Mouse (Mus musculus): Measurements from ENCODE around the gene Lrrc51. TPM values are rescaled to one million over a fixed set of nuclear protein-coding genes. Genes with fewer than 3 reads are reported as not detected.
A peak's percentile ranks its signal among the peaks of the same experiment; 100 is the strongest.

Lrrc51 gene
- polyA plus RNA-seq, 1 experiment from 2014 or later, result 6.8 TPM

DNA sequence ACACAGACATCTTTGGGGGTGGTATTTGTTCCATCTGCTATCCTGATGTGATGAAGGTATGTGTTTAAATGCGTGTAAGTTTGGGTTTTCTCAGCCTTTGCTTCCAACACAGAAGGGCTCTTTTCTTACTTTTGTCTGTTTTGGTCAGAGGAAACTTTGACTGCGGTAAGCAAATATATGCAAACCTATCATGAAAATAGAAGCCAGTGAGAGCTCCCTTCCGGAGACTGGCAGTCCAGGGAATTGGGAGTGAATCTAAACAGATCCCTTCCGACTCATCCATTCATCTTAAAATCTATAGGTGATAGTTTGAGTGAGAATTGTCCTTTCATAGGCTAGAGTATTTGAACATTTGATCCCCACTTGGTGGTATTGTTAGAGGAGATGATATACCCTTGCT, 45.2 kb downstream of the Lrrc51 start:
- ATAC-seq (replicated peaks; ENCODE audit: low FRiP score, low TSS enrichment, low read depth) (no peak), DNase-seq (ENCODE audit: low spot score) (no peak)
- H3K4me3 ChIP-seq (ENCODE audit: low read depth, low read length), result no peak overlapping the region
- no peaks in the 10 kb centered on the region for H3K36me3 ChIP-seq (ENCODE audit: control insufficient read depth, insufficient read depth, low read length)
- H3K9ac ChIP-seq (ENCODE audit: low read length), result no peak overlapping the region
- no peak overlapping the region for H3K4me2 ChIP-seq (ENCODE audit: low read length)
- 83% methylated on average over 4 of the region's 4 CpGs for WGBS
- H3K9me3 ChIP-seq (ENCODE audit: control insufficient read depth, low read length), result no peaks in the 10 kb centered on the region
- H3K4me1 ChIP-seq (replicated peaks; ENCODE audit: control insufficient read depth, insufficient read depth, low read length), result no peaks in the 10 kb centered on the region
- no peaks in the 10 kb centered on the region for H3K27me3 ChIP-seq (replicated peaks; ENCODE audit: control insufficient read depth, insufficient read depth, low read length)
- no peak overlapping the region for H3K27ac ChIP-seq (ENCODE audit: low read depth)

DNA sequence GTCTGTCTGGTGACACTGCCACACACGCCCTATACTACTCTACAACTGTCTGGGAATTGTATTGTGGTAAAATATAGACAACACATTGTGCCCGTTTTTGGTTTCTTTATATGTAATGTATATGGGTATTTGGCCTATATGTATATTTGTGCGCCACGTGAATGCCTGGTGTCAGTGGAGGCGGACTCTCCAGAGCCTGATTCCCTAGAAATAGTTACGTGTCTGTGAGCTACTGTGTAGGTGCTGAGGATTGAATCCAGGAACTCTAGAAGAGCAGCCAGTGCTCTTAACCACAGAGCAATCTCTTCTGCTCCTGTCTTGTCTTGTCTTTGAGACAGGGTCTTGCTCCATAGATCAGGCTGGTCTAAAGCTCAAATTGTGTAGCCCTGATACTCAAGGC, 47.4 kb downstream of the Lrrc51 start:
- DNase-seq (ENCODE audit: low spot score) (no peak), ATAC-seq (replicated peaks; ENCODE audit: low FRiP score, low TSS enrichment, low read depth) (no peak)
- Histone ChIP-seq H3K36me3 (ENCODE audit: control insufficient read depth, insufficient read depth, low read length) (no peaks in the 10 kb centered on the region), H3K4me2 (ENCODE audit: low read length) (no peak overlapping the region), H3K9ac (ENCODE audit: low read length) (no peak overlapping the region), H3K9me3 (ENCODE audit: control insufficient read depth, low read length) (no peaks in the 10 kb centered on the region), H3K27me3 (replicated peaks; ENCODE audit: control insufficient read depth, insufficient read depth, low read length) (no peaks in the 10 kb centered on the region), H3K4me1 (replicated peaks; ENCODE audit: control insufficient read depth, insufficient read depth, low read length) (no peaks in the 10 kb centered on the region), H3K27ac (ENCODE audit: low read depth) (no peak overlapping the region), H3K4me3 (ENCODE audit: low read depth, low read length) (no peak overlapping the region)
- 82% methylated on average over 6 of the region's 6 CpGs for WGBS

DNA sequence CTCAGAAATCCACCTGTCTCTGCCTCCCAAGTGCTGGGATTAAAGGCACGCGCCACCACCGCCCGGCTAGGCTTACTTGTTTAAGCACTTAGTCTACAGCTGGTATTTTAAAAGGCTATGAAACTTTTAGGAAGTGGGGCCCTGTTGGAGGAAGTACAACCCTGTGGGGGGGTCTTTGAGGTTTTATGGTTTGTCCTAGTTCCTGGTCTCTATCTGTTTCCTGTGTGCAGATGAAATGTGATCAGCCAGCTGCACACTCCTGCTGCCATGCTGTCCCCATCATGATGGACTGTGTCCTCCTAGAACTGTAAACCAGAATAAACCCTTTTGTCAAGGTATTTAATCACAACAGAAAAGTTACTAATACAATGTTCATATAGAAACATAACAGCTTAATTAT, 49.5 kb downstream of the Lrrc51 start:
- WGBS, result 94% methylated on average over 4 of the region's 4 CpGs
- Histone ChIP-seq H3K36me3 (ENCODE audit: control insufficient read depth, insufficient read depth, low read length) (no peaks in the 10 kb centered on the region), H3K9ac (ENCODE audit: low read length) (no peak overlapping the region), H3K27me3 (replicated peaks; ENCODE audit: control insufficient read depth, insufficient read depth, low read length) (no peaks in the 10 kb centered on the region), H3K27ac (ENCODE audit: low read depth) (no peak overlapping the region), H3K4me3 (ENCODE audit: low read depth, low read length) (no peak overlapping the region), H3K4me2 (ENCODE audit: low read length) (no peak overlapping the region), H3K4me1 (replicated peaks; ENCODE audit: control insufficient read depth, insufficient read depth, low read length) (no peaks in the 10 kb centered on the region), H3K9me3 (ENCODE audit: control insufficient read depth, low read length) (no peaks in the 10 kb centered on the region)
- ATAC-seq (replicated peaks; ENCODE audit: low FRiP score, low TSS enrichment, low read depth) (no peak), DNase-seq (ENCODE audit: low spot score) (no peak)

DNA sequence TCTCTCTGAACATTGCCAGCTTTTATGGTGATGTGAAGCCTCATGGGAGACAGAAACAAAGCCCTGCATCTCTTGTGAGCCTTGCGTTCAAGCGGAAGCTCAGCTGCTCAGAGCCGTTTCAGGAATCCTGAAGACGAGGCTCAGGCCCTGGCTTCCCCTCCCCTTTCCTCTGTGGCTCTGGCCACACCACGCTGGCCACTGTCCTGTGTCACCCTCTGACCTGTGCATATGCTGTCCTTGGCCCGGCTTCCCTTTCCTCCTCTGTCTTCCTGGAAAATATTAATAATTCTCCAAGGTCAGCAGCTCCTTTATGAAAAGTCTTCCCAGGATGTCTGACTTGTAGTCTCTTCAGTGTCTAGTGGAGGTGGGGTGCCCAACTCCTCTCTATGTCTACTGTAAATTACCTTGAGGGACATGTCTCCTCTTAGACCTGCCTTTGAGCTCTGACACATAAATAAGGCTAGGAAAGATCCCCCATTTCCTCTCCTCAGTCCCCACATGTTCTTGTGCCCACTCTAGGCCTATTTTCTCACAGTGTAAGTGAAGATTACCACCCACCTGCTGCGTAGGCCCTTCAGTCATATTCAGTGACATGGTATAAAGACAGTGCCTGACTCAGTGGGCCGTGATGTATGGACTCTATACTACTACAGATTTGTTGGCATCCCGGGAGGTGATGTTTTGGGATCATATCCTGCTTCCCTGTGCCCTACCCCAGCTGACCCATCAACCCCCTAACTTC, 51.1 kb downstream of the Lrrc51 start:
- Histone ChIP-seq H3K27ac (ENCODE audit: low read depth) (no peak overlapping the region), H3K4me3 (ENCODE audit: low read depth, low read length) (no peak overlapping the region), H3K4me2 (ENCODE audit: low read length) (no peak overlapping the region), H3K9ac (ENCODE audit: low read length) (no peak overlapping the region), H3K9me3 (ENCODE audit: control insufficient read depth, low read length) (no peaks in the 10 kb centered on the region), H3K36me3 (ENCODE audit: control insufficient read depth, insufficient read depth, low read length) (no peaks in the 10 kb centered on the region), H3K27me3 (replicated peaks; ENCODE audit: control insufficient read depth, insufficient read depth, low read length) (no peaks in the 10 kb centered on the region), H3K4me1 (replicated peaks; ENCODE audit: control insufficient read depth, insufficient read depth, low read length) (no peaks in the 10 kb centered on the region)
- WGBS, result 66% methylated on average over 9 of the region's 9 CpGs
- DNase-seq (ENCODE audit: low spot score), result no peak
- no peak for ATAC-seq (replicated peaks; ENCODE audit: low FRiP score, low TSS enrichment, low read depth)

DNA sequence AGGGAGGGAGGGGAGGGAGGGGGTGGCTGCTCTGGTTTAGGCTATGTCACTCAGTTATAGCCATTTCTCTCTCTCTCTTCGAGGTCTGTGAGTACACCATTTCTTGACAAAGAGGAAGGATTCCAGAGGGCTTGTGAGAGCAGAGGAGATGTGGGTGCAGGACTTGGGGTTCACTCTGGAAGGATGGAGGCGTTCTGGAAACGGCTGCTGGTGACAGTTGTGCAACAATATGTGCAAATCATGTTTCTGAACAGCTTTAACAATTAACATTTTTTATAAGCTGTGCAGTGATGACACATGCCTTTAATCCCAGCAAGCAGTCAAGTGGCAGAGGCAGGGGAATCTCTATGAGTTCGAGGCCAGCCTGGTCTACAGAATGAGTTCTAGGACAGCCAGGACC, 52.8 kb downstream of the Lrrc51 start:
- Histone ChIP-seq H3K4me1 (replicated peaks; ENCODE audit: control insufficient read depth, insufficient read depth, low read length) (no peaks in the 10 kb centered on the region), H3K9ac (ENCODE audit: low read length) (no peak overlapping the region), H3K36me3 (ENCODE audit: control insufficient read depth, insufficient read depth, low read length) (no peaks in the 10 kb centered on the region), H3K4me2 (ENCODE audit: low read length) (no peak overlapping the region), H3K27ac (ENCODE audit: low read depth) (no peak overlapping the region), H3K27me3 (replicated peaks; ENCODE audit: control insufficient read depth, insufficient read depth, low read length) (no peaks in the 10 kb centered on the region), H3K9me3 (ENCODE audit: control insufficient read depth, low read length) (no peaks in the 10 kb centered on the region), H3K4me3 (ENCODE audit: low read depth, low read length) (no peak overlapping the region)
- WGBS, result 84% methylated on average over 4 of the region's 4 CpGs
- ATAC-seq (replicated peaks; ENCODE audit: low FRiP score, low TSS enrichment, low read depth) (no peak), DNase-seq (ENCODE audit: low spot score) (no peak)

DNA sequence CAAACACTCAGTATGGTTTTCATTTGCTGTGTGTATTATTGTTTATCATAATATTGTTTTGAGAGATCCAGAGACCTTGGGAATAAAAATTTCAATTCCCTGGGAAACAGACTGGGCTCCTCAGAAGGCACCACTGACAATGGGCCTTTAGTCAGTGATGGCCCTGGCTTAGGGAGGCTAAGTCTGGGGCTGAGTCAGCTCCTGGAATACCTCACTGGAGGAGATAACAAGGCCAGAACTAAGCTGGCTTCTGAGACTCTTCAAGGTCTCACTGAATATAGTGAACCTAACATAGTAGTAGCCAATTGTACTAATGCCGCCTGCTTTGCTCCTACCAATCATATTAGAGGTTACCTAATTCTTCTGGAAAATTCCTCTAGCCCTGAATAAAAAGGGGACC, 57.7 kb downstream of the Lrrc51 start:
- no peak for DNase-seq (ENCODE audit: low spot score)
- no peaks in the 10 kb centered on the region for H3K36me3 ChIP-seq (ENCODE audit: control insufficient read depth, insufficient read depth, low read length)
- H3K9ac ChIP-seq (ENCODE audit: low read length), result no peak overlapping the region
- no peak overlapping the region for H3K4me2 ChIP-seq (ENCODE audit: low read length)
- H3K9me3 ChIP-seq (ENCODE audit: control insufficient read depth, low read length), result no peaks in the 10 kb centered on the region
- H3K27me3 ChIP-seq (replicated peaks; ENCODE audit: control insufficient read depth, insufficient read depth, low read length), result no peaks in the 10 kb centered on the region
- H3K4me3 ChIP-seq (ENCODE audit: low read depth, low read length), result no peak overlapping the region
- ATAC-seq (replicated peaks; ENCODE audit: low FRiP score, low TSS enrichment, low read depth), result no peak
- no peaks in the 10 kb centered on the region for H3K4me1 ChIP-seq (replicated peaks; ENCODE audit: control insufficient read depth, insufficient read depth, low read length)
- WGBS, result 88% methylated on average over 1 of the region's 1 CpGs
- H3K27ac ChIP-seq (ENCODE audit: low read depth), result no peak overlapping the region

DNA sequence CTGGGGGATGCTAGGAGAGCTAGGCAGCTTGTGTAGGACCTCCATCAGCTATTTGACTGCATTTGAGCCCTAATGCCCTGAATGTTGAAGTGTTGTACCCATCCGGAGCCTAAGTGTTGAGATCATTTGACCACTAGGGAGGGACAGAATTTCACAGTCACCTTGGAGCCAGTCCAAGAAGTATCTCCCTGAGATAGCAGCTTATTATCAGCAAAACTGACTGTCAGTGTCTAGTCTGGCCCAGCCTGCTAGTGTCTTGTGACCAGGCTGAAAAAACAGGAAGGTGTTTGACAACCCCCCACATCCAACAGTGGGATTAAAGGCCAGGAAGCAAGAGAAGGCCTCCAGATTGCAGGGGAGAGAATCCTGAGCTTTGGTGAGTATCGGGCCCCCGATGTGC, 62.4 kb downstream of the Lrrc51 start:
- ATAC-seq (replicated peaks; ENCODE audit: low FRiP score, low TSS enrichment, low read depth), result peak; percentile 2; the same call in 1 of the 2 replicates
- Histone ChIP-seq H3K4me2 (ENCODE audit: low read length) (peak overlapping the region; percentile 5; the same call in 1 of the 2 replicates), H3K9ac (ENCODE audit: low read length) (no peak overlapping the region), H3K4me1 (replicated peaks; ENCODE audit: control insufficient read depth, insufficient read depth, low read length) (no peaks in the 10 kb centered on the region), H3K9me3 (ENCODE audit: control insufficient read depth, low read length) (no peaks in the 10 kb centered on the region), H3K36me3 (ENCODE audit: control insufficient read depth, insufficient read depth, low read length) (no peaks in the 10 kb centered on the region), H3K27me3 (replicated peaks; ENCODE audit: control insufficient read depth, insufficient read depth, low read length) (no peaks in the 10 kb centered on the region), H3K27ac (ENCODE audit: low read depth) (peak overlapping the region; percentile 67), H3K4me3 (ENCODE audit: low read depth, low read length) (no peak overlapping the region)
- DNase-seq (ENCODE audit: low spot score), result no peak
- WGBS, result 72% methylated on average over 3 of the region's 3 CpGs

DNA sequence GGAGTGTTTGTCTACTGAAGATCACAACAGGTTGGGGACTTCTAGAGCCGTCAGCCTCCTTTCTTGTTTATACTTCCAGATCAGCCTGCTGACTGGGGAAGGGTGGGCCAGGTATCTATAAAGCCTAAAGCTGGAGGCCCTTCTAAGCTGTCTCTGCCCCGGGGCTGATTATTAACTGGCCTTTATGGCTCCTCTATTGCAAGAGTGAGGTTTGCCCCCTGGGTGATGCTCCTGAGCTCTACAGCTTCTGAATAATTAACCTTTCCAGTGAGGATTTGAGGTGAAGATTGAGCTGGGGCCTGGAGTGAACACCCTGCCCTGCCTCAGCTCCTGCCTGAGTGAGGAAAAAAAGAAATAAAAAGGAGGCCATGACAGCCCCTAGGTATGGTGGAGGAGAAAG, 63.1 kb downstream of the Lrrc51 start, which contains the start of gene Folr1:
TSS of gene Folr1 (minus strand) at position 160 of the 400 bp plus-strand sequence.
- H3K9ac ChIP-seq (ENCODE audit: low read length), result peak within 1 kb of the TSS; percentile 22; the same call in 1 of the 2 replicates
- DNase-seq (ENCODE audit: low spot score) (peak; percentile 59), ATAC-seq (replicated peaks; ENCODE audit: low FRiP score, low TSS enrichment, low read depth) (peak; percentile 83)
- WGBS, result 42% methylated on average over 2 of the region's 2 CpGs
- H3K4me1 ChIP-seq (replicated peaks; ENCODE audit: control insufficient read depth, insufficient read depth, low read length), result no peaks in the 10 kb centered on the region
- H3K36me3 ChIP-seq (ENCODE audit: control insufficient read depth, insufficient read depth, low read length), result no peaks in the 10 kb centered on the region
- H3K27ac ChIP-seq (ENCODE audit: low read depth), result peak within 1 kb of the TSS; percentile 67
- no peaks in the 10 kb centered on the region for H3K9me3 ChIP-seq (ENCODE audit: control insufficient read depth, low read length)
- peak within 1 kb of the TSS; percentile 42 for H3K4me2 ChIP-seq (ENCODE audit: low read length)
- no peaks in the 10 kb centered on the region for H3K27me3 ChIP-seq (replicated peaks; ENCODE audit: control insufficient read depth, insufficient read depth, low read length)
- H3K4me3 ChIP-seq (ENCODE audit: low read depth, low read length), result peak within 1 kb of the TSS; percentile 28

DNA sequence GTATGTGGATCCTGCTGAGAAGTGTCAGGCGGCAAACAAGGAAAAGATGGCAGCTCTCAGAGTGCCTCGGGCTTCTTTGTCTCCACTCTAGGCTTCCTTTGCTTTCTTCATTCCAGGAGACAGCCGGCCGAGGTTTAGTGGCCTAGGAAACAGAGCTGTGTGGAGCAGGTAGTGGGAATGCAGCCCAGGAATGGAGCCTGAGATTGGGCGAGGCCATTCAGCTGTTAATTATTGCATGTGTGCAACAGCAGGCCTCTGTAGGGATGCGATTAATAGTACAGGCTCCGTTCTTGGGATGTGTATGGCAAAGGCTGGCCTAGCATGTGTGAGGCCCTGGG, 64.6 kb downstream of the Lrrc51 start:
- DNase-seq (ENCODE audit: low spot score) (no peak), ATAC-seq (replicated peaks; ENCODE audit: low FRiP score, low TSS enrichment, low read depth) (no peak)
- Histone ChIP-seq H3K27ac (ENCODE audit: low read depth) (no peak overlapping the region), H3K4me1 (replicated peaks; ENCODE audit: control insufficient read depth, insufficient read depth, low read length) (no peaks in the 10 kb centered on the region), H3K36me3 (ENCODE audit: control insufficient read depth, insufficient read depth, low read length) (no peaks in the 10 kb centered on the region), H3K4me2 (ENCODE audit: low read length) (peak overlapping the region; percentile 42), H3K27me3 (replicated peaks; ENCODE audit: control insufficient read depth, insufficient read depth, low read length) (no peaks in the 10 kb centered on the region), H3K4me3 (ENCODE audit: low read depth, low read length) (peak overlapping the region; percentile 28; the same call in 1 of the 2 replicates), H3K9ac (ENCODE audit: low read length) (no peak overlapping the region), H3K9me3 (ENCODE audit: control insufficient read depth, low read length) (no peaks in the 10 kb centered on the region)
- WGBS, result 63% methylated on average over 7 of the region's 7 CpGs
